Mouse (Mus musculus): ENCODE data around the gene Rhbdd2.
A peak's percentile ranks its signal among the peaks of the same experiment; 100 is the strongest.
"Not testable (repeated sequence)": the region's sequence is repeated elsewhere in the genome, so short reads cannot be mapped to it uniquely, and the experiment has no call there.

Gene Rhbdd2

DNA sequence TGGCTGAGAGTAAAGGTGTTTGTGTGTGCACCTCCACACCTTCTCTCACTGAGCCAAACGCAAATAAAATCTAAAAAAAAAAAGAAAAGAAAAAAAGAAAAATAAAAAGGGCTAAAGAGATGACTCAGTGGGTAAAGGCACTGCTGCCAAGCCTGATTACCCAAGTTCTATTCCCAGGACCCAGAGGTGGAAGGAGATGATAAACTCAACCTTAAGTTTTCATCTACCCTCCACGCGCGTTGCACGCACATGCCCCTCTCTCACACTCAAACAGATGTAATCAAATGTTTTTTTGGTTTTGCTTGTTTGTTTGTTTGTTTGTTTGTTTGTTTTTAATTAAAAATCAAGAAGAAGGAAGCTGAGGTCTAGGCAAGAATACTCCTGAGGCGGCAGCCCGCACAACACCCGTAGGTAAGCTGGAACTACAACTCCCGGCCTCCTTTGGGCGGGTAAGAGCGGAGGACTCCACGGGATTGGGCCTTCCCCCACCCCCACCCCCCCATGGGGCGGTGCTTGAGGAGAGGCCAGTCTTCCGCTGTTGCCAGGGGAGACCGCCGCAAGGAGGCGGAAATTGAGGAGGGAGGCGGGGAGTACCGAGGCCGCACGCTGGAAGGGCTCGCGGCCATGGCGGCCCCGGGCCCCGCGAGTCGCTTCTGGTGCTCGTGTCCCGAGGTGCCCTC lies at the start of gene Rhbdd2:
Gene Rhbdd2 (plus strand): TSS at position 502 of the 680 bp plus-strand sequence.
- DNase-seq (ENCODE audit: low read depth in 1 of 2, low spot score in 2 of 2) = peak; percentile 89 to 93

DNA sequence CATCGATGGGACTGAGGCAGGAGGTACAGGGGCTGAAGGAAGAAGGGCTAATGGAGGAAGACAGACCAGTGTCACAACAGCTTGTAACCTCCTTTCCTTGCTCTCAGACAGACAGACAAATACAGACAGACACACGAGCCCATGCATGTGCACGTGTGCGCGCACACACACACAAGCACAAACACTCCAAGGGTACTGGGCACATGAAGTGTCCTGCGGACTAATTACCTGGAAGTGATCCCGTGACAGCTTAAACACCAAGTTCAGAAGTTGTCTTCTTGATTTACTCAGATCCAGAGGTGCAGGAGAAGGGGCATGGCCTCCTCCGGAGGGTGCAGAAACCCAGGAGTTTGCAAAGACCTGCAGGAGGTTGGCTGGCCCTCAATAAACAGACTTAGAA lies 46.7 kb upstream of the Rhbdd2 start:
- DNase-seq (ENCODE audit: low read depth in 1 of 2, low spot score in 2 of 2) = no peak

- DNase-seq (ENCODE audit: low read depth in 1 of 2, low spot score in 2 of 2) = no peak
Observed at GRCm38 (mm10) chr5:135587764-135588163, 44.7 kb upstream of the Rhbdd2 start.

GRCm38 (mm10) chr5:135589996-135590784 lies 42.2 kb upstream of the Rhbdd2 start:
- DNase-seq (ENCODE audit: low read depth in 1 of 2, low spot score in 2 of 2) = no peak

GRCm38 (mm10) chr5:135604643-135605042 lies 27.8 kb upstream of the Rhbdd2 start:
- DNase-seq (ENCODE audit: low read depth in 1 of 2, low spot score in 2 of 2) = not testable (repeated sequence)

DNA sequence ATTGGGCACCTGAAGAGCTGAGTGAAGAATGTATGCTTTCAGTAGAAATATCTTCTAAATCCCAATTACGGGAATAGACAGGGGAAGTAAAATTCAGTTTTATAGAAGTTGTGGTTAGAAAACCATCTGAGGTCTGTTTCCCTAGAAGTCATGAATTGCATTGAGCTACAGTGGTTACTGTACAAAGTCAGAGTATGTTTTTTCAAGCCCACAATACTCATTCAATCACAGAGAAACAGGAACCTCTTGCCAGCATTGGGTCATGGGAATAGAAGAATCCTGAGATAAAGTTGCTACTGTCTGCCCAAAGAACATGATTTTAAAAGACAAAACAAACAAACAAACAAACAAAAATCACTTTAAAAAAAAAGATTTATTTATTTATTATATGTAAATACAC lies 25.7 kb upstream of the Rhbdd2 start:
- DNase-seq (ENCODE audit: low read depth in 1 of 2, low spot score in 2 of 2) = not testable (repeated sequence)

DNA sequence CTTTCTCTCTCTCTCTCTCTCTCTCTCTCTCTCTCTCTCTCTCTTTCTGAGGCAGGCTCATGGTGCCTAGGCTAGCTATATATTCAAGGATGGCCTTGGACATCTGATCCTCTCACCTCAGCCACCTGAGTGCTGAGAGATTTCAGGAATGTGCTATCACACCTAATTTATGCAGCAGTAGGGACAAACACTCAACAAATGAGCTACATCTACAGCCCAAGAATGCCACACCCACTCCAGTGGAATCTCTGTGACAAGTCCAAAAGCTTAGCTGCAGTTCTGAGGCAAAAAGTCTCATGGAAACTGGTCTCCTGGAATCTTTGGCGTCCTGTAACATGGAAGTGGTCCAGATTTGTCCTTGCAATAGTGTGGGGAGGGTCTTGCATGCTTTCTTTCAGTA lies 24.8 kb upstream of the Rhbdd2 start:
- no peak for DNase-seq (ENCODE audit: low read depth in 1 of 2, low spot score in 2 of 2)

GRCm38 (mm10) chr5:135609794-135610193 lies 22.6 kb upstream of the Rhbdd2 start:
- no peak for DNase-seq (ENCODE audit: low read depth in 1 of 2, low spot score in 2 of 2)

GRCm38 (mm10) chr5:135619741-135620140 lies 12.7 kb upstream of the Rhbdd2 start:
- DNase-seq (ENCODE audit: low read depth in 1 of 2, low spot score in 2 of 2) = not testable (repeated sequence)

- no peak for DNase-seq (ENCODE audit: low read depth in 1 of 2, low spot score in 2 of 2)
Observed at GRCm38 (mm10) chr5:135620526-135620925, 11.9 kb upstream of the Rhbdd2 start.

GRCm38 (mm10) chr5:135621725-135622124 lies 10.7 kb upstream of the Rhbdd2 start:
- DNase-seq (ENCODE audit: low read depth in 1 of 2, low spot score in 2 of 2) = no peak

- DNase-seq (ENCODE audit: low read depth in 1 of 2, low spot score in 2 of 2) = no peak
Observed at GRCm38 (mm10) chr5:135623006-135623563, 9.3 kb upstream of the Rhbdd2 start.

DNA sequence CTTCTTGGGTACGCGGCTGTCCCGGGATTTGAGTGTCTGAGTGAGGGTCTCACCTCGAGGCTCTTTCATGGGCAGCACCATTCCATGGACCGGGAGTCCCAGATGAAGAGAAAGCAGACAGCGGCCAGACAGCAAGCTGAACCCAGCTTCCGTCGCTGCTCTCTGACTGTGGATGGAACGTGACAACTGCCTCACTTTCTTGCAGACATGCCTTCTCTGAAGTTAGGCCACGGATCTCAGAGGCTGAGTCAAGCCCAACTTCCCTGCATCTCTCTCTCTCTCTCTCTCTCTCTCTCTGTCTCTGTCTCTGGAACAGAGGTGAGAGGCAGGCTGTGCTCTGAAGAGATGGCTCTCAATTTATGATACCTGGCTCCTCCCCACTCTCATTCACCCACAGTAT lies 3.5 kb upstream of the Rhbdd2 start:
- DNase-seq (ENCODE audit: low read depth in 1 of 2, low spot score in 2 of 2) = no peak

DNA sequence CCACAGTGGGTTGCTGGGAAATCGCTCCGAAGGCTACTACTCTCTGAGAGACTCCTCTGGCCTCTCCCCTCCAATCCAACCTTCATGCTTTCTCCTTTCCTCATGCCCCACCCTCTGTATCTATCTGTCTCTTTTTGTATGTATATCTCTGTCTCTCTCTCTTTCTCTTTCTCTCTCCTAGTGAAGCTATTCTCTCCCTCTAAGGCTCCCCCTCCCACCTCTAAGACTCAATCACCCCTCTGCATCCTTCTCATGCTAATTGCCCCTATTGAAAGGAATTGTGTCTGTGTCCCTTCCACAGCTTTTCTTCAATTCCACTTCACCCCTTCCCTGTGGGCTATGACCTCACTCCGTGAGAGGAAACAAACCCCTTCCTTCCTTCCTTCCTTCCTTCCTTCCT lies 3.0 kb upstream of the Rhbdd2 start:
- DNase-seq (ENCODE audit: low read depth in 1 of 2, low spot score in 2 of 2) = no peak

DNA sequence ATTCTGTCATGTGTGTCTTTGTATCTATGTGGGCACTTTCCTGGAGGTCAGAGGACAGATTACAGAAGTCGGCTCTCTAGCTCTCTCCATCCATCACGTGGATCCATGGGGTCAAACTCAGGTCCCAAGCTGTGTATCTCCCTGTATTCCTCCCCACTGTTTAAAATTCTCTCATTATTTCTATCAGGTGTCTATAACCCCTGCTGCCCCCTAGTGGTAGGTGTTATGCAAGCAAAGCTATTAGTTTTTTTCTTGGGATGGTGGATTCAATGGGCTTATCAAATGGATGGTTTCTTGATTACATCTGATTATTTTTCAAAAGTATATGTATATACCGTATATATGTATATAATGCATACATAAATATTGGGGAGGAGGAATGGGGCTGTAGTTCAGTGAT lies 1.8 kb upstream of the Rhbdd2 start:
- peak in 1 of 2 experiments; percentile 14 for DNase-seq (ENCODE audit: low read depth in 1 of 2, low spot score in 2 of 2)

GRCm38 (mm10) chr5:135632797-135633144 lies 353 bp downstream of the Rhbdd2 start:
- no peak for DNase-seq (ENCODE audit: low read depth in 1 of 2, low spot score in 2 of 2)

GRCm38 (mm10) chr5:135639760-135640458 lies 7.5 kb downstream of the Rhbdd2 start:
- DNase-seq (ENCODE audit: low read depth in 1 of 2, low spot score in 2 of 2) = no peak

- no peak for DNase-seq (ENCODE audit: low read depth in 1 of 2, low spot score in 2 of 2)
Observed at GRCm38 (mm10) chr5:135640459-135640789, 8.0 kb downstream of the Rhbdd2 start.

GRCm38 (mm10) chr5:135641028-135641427 lies 8.6 kb downstream of the Rhbdd2 start:
- DNase-seq (ENCODE audit: low read depth in 1 of 2, low spot score in 2 of 2) = no peak

DNA sequence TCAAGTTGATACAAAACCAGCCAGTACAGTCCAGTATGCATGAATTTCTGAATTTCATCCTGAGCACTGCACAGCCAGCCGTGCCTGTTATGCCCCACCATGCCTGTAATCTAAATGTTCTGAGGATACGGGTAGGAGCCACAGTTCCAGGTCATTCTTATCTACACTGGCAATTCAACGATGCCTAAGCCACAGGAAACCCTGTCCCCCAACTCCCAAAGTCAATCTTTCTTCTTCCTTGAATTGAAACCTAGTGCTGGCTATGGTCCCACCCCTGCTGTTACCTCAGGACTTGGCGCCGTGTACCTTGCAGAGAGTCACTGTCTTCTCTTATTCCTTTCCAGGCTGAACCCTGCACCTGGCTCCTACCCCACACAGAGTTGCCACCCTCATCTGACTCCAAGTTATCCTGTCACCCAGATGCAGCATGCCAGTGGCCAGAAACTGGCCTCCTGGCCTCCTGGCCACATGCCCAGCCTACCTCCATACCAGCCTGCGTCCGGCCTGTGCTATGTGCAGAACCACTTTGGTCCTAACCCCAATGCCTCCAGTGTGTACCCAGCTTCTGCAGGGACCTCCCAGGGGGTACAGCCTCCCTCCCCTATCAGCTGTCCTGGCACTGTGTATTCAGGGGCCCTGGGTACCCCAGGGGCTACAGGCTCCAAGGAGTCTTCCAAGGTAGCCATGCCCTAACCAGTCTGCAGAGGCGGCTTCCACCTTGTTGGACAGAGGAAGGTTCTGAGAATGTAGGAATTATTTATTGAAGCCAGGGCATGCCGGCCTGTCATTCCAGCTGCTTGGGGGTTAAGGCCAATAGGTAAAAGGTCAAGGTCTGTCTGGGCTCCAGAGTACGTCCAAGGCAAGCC lies 10.5 kb downstream of the Rhbdd2 start:
- DNase-seq (ENCODE audit: low read depth in 1 of 2, low spot score in 2 of 2) = no peak

- DNase-seq (ENCODE audit: low read depth in 1 of 2, low spot score in 2 of 2) = no peak
Observed at GRCm38 (mm10) chr5:135643552-135643842, 11.1 kb downstream of the Rhbdd2 start.
